Mouse (Mus musculus) kidney, postnatal 10 days (tissue): Measurements from ENCODE around the gene Tmem266.

Experiments
- DNase-seq: peaks from one replicate; pipeline ENCODE4 v3.0.0; 2021; ENCODE audit warnings: mixed read lengths

Gene Tmem266

DNA sequence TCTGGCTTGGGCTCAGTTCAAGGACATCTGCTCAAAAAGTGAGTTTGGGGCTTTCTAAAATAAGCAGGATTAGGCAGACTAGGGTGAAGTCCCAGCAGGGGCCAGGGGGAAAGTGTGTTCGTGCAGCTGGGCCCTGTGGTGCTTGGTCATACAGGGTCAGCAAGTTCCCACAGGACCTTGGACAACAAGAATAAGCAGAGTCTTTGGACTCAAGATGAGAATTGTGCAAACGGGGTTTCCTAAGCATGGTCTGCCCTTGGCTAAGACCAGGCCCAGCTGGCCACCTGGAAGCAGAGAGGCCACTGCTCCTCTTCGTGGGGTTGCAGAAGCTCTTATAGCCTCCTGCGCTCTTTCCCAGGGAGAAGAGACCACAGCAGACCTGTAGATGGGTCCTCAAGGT, 77.5 kb downstream of the Tmem266 start:
- DNase-seq: no peak

DNA sequence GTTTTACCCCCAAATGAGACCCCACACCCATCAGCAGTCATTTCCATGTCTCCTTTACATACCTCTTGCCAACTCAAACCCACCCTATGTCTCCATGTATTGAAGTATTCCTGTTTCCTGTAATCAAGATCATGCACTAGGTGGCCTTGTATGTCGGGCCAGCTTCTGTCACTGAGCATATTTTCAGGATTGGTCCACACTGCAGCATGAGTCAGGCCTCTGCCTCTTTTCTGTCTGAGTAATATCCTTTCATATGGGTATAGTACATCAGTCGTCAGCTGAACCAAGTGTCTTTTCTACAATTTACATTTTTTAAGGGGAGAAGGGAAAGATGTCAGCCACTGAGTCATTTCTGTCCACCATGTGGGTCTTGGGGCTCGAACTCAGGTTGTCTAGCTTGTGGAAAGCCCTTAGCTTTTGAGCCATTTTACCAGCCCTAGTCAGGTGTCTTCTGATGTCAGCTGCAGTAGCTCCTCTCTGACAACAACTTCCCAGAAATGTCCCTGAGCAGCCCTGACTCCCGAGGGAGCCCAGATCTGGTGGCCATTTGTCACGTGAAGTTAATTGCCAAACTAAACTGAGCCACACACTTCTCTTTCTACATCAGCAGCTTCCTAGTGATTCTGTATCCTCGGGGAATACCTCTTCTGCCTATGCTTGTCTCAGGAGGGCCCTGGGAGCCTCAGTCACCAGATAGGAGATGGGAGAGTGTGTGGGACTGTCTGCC, 78.4 kb downstream of the Tmem266 start:
- DNase-seq: no peak

- DNase-seq: no peak
Measured at GRCm38 (mm10) chr9:55406773-55407172, 80.1 kb downstream of the Tmem266 start.

GRCm38 (mm10) chr9:55408851-55409250, 82.1 kb downstream of the Tmem266 start:
- no peak for DNase-seq

GRCm38 (mm10) chr9:55409833-55410232, 83.1 kb downstream of the Tmem266 start:
- DNase-seq: no peak

DNA sequence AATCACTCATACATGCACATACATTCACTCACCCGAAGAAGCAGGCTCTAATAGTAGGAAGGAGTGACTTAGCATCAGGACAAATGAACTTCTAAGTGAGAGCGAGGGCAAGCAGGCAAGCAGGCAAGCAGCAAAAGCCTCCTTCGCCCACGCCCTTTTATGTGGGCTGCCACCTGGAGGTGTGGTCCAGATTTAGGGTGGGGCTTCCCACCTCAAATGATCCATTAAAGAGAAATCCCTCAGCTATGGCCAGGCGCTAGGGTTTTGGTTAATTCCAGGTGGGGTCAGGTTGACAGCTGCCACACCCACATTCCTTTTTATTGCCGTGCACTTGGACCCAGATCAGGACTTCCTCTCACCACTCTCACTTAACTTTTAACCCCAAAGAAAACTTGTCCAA, 83.7 kb downstream of the Tmem266 start:
- no peak for DNase-seq

- no peak for DNase-seq
Measured at GRCm38 (mm10) chr9:55411154-55411553, 84.4 kb downstream of the Tmem266 start.

- no peak for DNase-seq
Measured at GRCm38 (mm10) chr9:55421786-55422185, 95.1 kb downstream of the Tmem266 start.

DNA sequence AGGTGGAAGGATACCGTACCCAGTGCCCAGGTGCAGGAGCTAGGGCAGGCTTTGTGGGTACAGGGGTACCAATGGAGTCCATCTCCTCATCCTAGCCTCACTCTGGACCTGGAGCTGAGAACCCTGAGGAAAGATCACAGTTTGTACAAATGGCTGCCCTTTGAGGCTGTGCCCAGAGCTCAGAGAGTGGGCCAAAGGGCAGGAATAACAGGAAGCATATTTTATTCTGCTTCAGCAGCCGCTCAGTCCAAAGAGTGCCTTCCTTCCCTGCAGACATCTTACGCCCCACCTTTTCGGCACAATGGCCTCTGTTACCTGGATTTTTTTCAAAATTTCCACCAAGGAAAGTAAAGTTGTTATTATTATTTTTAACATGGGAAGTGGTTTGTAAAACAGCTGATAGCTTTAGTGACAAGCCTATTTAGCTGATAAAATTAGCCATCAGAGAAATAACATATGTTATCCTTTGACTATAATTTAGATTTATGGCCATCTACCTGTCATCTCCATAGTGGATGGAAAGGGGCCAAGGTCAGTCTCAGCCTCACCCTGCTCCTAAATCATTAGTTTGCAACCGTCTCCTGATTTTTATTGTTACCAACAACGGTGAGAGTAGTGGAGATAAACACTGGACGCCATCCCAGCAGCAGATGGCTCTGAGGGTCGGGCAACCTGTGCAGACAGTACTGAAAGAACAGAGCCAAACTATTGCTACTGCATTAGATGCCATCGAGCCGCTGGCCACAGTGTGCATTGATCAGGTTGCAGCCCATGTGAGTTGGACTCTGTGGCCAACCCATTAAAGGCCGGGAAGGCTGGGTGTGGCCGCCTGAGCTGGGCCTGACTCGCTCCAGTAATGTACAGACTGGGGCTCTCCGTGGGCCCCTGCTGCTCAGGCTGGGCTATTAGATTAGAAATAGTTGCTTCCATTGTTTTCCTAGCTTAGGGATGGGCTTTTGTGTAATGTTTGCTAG, 97.0 kb downstream of the Tmem266 start:
- no peak for DNase-seq

DNA sequence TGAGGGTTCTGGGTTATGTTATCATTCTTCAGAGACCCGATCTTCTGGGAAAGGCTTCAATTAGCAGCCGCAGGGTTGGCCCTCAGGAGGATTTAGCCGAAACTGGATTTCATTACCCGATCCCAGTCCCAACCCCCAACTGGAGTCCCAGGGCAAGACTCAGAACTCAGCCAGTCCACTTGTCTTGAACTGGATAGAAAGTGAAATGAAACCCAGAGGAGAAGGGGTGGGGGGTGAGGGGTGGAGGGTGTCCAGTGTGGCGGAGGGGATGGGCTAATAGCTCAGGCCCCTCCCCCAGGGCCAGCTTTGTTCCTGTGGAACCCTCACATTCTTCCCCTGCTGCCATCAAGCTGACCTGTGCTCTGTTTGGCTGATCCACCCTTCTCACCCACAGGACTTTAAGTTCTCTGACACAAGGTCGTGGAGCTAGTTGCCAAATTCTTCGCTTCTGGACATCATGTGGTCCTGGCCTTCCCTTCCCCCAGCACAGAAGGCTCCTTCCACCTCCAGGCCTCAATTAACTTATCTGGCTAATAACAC, 98.6 kb downstream of the Tmem266 start:
- no peak for DNase-seq

- peak; percentile 85 for DNase-seq
Measured at GRCm38 (mm10) chr9:55429242-55429975, 102.7 kb downstream of the Tmem266 start.

DNA sequence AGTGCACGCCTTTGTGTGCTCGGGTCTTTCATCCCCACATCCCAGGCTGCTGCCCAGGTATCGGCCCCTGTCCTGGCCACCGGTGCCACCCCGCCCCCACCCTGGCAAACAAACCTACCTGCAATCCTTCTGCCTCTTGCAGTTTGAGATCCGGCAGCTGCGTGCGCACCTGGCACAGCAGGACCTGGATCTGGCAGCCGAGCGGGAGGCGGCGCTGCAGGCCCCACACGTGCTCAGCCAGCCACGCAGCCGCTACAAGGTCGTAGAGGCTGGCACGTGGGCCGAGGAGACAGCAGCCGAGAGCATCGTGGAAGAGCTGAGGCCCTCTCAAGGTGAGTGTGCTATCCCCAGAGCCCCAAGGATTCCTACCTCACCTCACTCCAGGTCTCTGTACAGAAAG, 103.4 kb downstream of the Tmem266 start:
- DNase-seq: peak; percentile 55

DNA sequence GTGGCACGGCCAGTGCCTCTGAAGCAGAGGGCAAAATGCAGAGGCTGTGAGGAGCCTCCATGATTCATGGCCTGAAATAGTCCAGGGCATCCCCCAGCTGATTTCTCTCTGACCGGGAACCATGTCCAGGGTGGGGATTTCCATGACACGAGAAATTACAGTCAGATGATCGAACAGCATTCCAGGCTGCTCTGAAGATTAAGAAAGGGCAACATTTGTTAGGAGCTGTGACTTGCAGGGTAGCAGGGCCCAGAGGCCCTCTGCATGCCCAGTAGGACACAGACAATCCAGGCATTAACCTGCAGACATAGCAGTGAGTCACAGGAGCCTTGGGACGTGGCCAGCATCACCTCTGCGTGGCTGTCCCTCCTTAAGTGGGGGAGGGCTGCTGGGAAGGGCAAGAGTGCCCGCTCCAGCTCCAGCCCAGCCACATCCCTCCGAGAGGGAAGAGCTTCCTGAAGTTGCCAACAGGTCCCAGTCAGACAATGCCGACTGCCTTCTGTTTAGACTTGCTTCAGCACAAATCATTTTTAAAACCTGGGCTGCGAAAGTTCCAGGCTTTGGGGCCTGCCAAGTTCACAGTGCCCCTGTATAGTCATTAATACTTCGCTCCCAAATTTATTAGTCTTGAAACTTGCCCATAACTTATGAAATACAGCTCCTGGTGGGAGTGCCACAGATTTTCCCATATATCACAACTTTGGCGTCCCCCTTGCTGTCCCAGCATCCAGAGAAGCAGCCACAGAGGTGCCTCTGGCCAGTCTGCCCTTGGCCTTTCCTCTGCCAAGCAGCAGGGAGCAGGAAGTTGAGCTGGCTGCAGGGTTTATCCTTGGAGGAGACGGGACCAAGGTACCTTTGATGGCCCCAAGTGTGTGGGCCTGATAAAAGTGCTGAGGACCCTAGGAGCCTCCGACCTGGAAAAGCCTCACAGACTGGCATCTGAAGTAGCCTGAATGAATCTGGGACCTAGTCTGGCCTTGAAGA, 105.9 kb downstream of the Tmem266 start:
- DNase-seq: no peak

DNA sequence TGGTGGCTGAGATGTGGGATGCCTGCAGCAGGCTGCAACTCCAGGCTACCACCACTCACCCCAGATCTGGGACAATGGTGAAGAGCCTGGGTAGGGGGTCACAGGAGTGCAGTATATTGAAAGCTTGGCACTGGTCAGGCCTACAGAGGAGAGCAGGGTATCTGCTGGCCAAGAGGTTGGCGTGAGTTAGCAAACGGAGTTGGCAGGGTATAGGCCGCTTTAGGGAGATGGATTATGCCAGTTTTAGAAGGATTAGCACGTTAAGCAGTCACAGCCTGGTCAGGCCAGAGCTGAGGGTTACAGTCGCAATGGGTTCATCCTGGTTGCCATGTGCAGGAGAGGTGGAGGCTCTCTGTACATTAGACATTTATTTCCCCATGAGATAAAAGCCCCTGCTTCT, 107.2 kb downstream of the Tmem266 start:
- DNase-seq: no peak

DNA sequence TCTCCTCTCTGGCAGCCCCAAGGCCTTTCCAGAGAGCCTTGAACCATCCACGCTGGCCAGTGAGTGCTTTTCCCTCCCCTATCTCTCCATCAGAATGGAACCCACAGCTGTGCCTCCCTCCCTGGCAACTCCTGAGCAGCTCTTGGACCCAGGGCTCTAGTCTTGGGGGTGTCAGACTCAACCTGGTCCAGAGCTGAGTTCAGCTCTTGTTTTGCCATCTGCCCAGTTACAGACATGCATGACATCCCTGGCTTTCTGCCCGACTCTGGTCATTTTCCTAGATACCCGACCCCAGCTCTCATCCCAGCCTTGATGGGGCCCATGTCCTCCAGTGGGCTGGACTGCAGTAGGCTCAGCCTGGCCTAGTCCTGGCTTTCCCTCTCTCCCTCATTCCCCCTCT, 111.7 kb downstream of the Tmem266 start:
- no peak for DNase-seq

DNA sequence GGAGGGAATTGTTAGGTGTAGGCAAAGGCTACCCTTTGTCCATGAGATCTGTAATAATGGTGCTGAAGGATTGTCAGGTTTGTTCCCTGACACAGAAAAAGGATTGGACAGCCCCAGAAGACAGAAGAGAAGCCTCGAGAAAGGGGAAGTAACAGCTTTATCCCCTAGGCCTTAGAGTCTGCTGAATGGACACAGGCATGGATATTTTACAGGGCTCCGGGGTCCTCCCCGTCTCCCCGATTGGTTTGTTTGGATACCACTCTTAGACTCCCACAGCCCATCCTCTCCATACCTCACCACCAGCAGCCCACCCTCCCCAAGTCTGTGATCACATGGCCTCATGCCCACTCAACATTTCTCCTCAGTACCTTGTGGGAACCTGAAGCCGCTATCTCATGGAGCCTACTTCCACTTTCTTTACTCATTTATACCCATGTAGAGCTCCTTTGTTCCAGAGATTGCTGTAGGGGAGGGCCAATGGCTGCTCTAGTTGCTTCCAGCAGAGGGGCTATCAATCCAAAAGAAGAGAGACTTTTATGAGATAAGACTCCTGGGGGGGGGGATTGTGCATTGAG, 112.6 kb downstream of the Tmem266 start:
- no peak for DNase-seq

- no peak for DNase-seq
Measured at GRCm38 (mm10) chr9:55447509-55447908, 120.8 kb downstream of the Tmem266 start.

- DNase-seq: no peak
Measured at GRCm38 (mm10) chr9:55449108-55449507, 122.4 kb downstream of the Tmem266 start.

GRCm38 (mm10) chr9:55450035-55450434, 123.3 kb downstream of the Tmem266 start:
- DNase-seq: no peak

GRCm38 (mm10) chr9:55451426-55451825, 124.7 kb downstream of the Tmem266 start:
- no peak for DNase-seq

DNA sequence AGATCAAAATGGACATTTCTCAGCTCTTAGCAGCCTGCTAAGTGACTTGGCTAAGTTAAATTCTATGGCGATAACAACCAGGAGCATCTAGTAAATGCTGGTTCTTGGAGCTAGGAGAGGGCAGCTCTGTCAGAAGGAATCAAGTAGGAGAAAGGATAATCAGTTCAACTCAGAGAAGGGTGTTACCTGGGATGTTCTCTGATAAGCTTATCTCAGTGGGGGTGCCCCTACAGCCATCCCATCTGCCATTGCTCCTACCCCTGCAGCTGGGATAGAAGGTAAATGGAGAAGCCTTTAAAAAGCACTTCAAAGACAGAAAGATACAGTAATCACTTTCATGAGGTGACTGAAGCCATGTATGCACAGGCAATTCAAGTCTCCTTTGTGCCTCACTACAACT, 126.2 kb downstream of the Tmem266 start:
- no peak for DNase-seq
